9 mouse cellular contexts compared by ENCODE assay signal in the genomic region with DNA sequence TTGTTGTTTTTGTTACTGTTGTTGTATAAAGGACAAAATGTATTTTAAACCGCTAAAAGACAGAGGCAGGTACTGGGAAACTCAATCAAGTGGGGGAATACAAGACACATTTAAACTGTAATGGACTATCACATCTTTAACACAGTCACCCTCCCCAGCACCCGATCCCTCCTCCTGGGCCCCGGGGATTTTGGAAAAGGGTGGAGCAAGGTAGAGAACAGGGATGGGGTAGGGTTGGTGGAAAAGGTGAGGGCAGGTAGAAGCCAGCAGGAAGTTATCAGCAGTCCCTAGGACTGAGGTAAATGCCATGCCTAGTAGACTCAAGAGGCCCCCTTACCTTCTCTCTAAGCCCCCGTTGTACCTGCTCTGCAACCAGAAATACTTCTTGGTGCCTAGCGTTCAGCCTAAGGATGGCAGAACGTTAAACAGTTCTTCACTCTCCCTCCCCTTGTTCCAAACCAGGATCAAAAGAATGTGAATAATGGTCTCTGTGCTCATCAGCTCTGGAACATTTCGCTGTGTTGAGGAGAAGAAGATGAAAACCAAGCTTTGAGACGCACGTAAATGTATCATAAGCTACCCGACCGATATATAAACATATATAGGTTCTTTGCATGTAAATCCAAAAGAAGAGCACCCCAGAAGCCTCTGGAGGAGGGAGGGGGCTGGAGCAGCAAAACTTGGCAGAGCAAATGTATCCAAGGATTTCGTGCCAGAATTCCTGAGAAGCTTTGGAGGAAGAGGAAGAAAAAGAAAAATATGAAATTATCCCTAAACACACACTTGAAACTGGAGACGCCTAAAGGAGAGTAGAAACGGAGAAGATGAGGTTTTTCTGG. TPM values are rescaled to one million over a fixed set of nuclear protein-coding genes. Genes with fewer than 3 reads are reported as not detected.
DNase-seq lines count a peak whose midpoint lies in the region; ATAC-seq and TF ChIP-seq lines count a peak whose summit lies in the region.
"Had no signal": no experiment of that assay in that cellular context is flagged by ENCODE, and none has a peak within 500 bp of the region (broad histone marks: within the 10 kb centered on the region; RNA-seq: fewer than 3 reads in every experiment).

A gene (minus strand): TSS at position 61 of the 839 bp plus-strand sequence.

- WGBS in lung, adult 2 months = 4% methylated on average over 14 of the region's 14 CpGs
- WGBS in forebrain, embryonic 16.5 days = under 1% methylated on average over 14 of the region's 14 CpGs

- peak within 1 kb of the TSS; percentile 85 for H3K9ac ChIP-seq in forebrain, embryonic 16.5 days (replicated peaks; ENCODE audit: low read depth, low read length)

- H3K4me1 ChIP-seq in lung, adult 2 months (ENCODE audit: control insufficient read depth, insufficient read depth, low read length) = no peaks in the 10 kb centered on the region
- H3K4me1 ChIP-seq in forebrain, embryonic 16.5 days (replicated peaks; ENCODE audit: control insufficient read depth, insufficient read depth, low read length) = peaks cover 10% of the 10 kb centered on the region

- TF ChIP-seq POLR2A in lung, adult 2 months (IDR thresholded peaks at IDR 0.05; ENCODE audit: borderline replicate concordance, extremely low read depth, low read depth, low read length) = no peak

- ATAC-seq in forebrain, embryonic 16.5 days = 0 out of 2 replicates have a peak, but pooled peaks have one; percentile 1

- no peaks in the 10 kb centered on the region for H3K27me3 ChIP-seq in forebrain, embryonic 16.5 days (replicated peaks; ENCODE audit: control insufficient read depth, insufficient read depth, low read length)

- intact Hi-C loops in left cerebral cortex, postnatal 4 days (cut with DNase I) = loop anchor here (10.0 kb wide), 2 partner anchors 502 to 772 kb away; no protein-coding TSS in a partner anchor
- intact Hi-C loops in gastrocnemius, postnatal 36 days (cut with DNase I) = no loop called here

- TF ChIP-seq CTCF in lung, adult 2 months (IDR thresholded peaks at IDR 0.05; ENCODE audit: insufficient read depth, low read length) = no peak

- no peaks in the 10 kb centered on the region for H3K36me3 ChIP-seq in forebrain, embryonic 16.5 days (ENCODE audit: control insufficient read depth, insufficient read depth)

- H3K9me3 ChIP-seq in forebrain, embryonic 16.5 days (ENCODE audit: control insufficient read depth, low read length) = no peaks in the 10 kb centered on the region

- no peak for DNase-seq in lung, adult 2 months
- DNase-seq in lung, postnatal 10 days = no peak
- DNase-seq in left cerebral cortex, postnatal 4 days = no peak
- DNase-seq in retina, embryonic 14.5 days (ENCODE audit: low spot score) = peak; percentile 39
- no peak for DNase-seq in thymus, postnatal 4 days
- DNase-seq in gastrocnemius, postnatal 36 days = no peak
- DNase-seq in lung, postnatal 36 days = no peak

- H3K4me2 ChIP-seq in forebrain, embryonic 16.5 days (ENCODE audit: low read length) = peak within 1 kb of the TSS; percentile 93

- H3K27ac ChIP-seq in forebrain, embryonic 16.5 days (ENCODE audit: low read length) = peak within 1 kb of the TSS; percentile 78

- peak within 1 kb of the TSS; percentile 5 for H3K4me3 ChIP-seq in lung, adult 2 months (replicated peaks; ENCODE audit: extremely low read depth, low read depth, low read length)
- peak within 1 kb of the TSS; percentile 63 for H3K4me3 ChIP-seq in forebrain, embryonic 16.5 days (replicated peaks; ENCODE audit: low read length)

RNA-seq across cellular contexts. Expression of the gene that starts here (rescaled TPM):
- 0.15 and 0.16 TPM in 2 replicates for polyA plus RNA-seq in lung, adult 2 months (2012; rRNA removed)
- polyA plus RNA-seq in forebrain, embryonic 16.5 days (2015; fragmentation: Nextera tagmentation; extraction: Ambion mirVana) = 32.4 and 33.8 TPM in 2 replicates
- total RNA-seq in left cerebral cortex, postnatal 4 days (2021) = 100 to 1,000 TPM; 102 to 110 TPM
- total RNA-seq in gastrocnemius, postnatal 36 days (2021) = under 1 TPM; 0.07 to 0.08 TPM
- total RNA-seq: neutrophil, adult 5-6 weeks had no signal

Comparison
In these comparisons a context has a peak if more than half of its experiments do, and no peak if none do; other contexts are left out.
1. RNA of the gene that starts here (total RNA-seq): 102 to 110 TPM in left cerebral cortex, postnatal 4 days; 0.07 to 0.08 TPM in gastrocnemius, postnatal 36 days; every median in the first group is over 10 times any median in the second.
2. RNA of the gene that starts here (polyA plus RNA-seq): 32.4 to 33.8 TPM in forebrain, embryonic 16.5 days; 0.15 to 0.16 TPM in lung, adult 2 months; every median in the first group is over 10 times any median in the second.